Mouse (Mus musculus) lung, postnatal 4 days (tissue): Measurements from ENCODE around the gene Mad1l1.
"Not testable (repeated sequence)": the region's sequence is repeated elsewhere in the genome, so short reads cannot be mapped to it uniquely, and the experiment has no call there.

Experiments
- DNase-seq, 2 experiments: peaks; one replicate each; pipeline ENCODE4 v3.0.0; 2021

Gene Mad1l1

GRCm38 (mm10) chr5:140321042-140321755, at the start of gene Mad1l1, which contains the start of gene Nudt1:
Gene Mad1l1, minus strand, starts transcription at chr5:140321552.
Gene Nudt1, plus strand, starts transcription at chr5:140321656.
- DNase-seq: peak; percentile 96 to 97

- peak; percentile 17 to 46 for DNase-seq
Measured at GRCm38 (mm10) chr5:140370446-140371254, 49.3 kb upstream of the Mad1l1 start.

- DNase-seq: no peak
Measured at GRCm38 (mm10) chr5:140369466-140369865, 48.1 kb upstream of the Mad1l1 start.

- no peak for DNase-seq
Measured at GRCm38 (mm10) chr5:140368926-140369325, 47.6 kb upstream of the Mad1l1 start.

GRCm38 (mm10) chr5:140368126-140368525, 46.8 kb upstream of the Mad1l1 start:
- DNase-seq: not testable (repeated sequence)

- DNase-seq: no peak
Measured at GRCm38 (mm10) chr5:140364415-140364814, 43.1 kb upstream of the Mad1l1 start.

GRCm38 (mm10) chr5:140359930-140360674, 38.8 kb upstream of the Mad1l1 start:
- no peak for DNase-seq

- no peak for DNase-seq
Measured at GRCm38 (mm10) chr5:140357466-140357865, 36.1 kb upstream of the Mad1l1 start.

- no peak for DNase-seq
Measured at GRCm38 (mm10) chr5:140355934-140356333, 34.6 kb upstream of the Mad1l1 start.

- DNase-seq: no peak
Measured at GRCm38 (mm10) chr5:140352352-140352751, 31.0 kb upstream of the Mad1l1 start.

GRCm38 (mm10) chr5:140350731-140351497, 29.6 kb upstream of the Mad1l1 start:
- DNase-seq: no peak

GRCm38 (mm10) chr5:140349882-140350281, 28.5 kb upstream of the Mad1l1 start:
- no peak for DNase-seq

GRCm38 (mm10) chr5:140346050-140346449, 24.7 kb upstream of the Mad1l1 start:
- no peak for DNase-seq

GRCm38 (mm10) chr5:140345244-140345643, 23.9 kb upstream of the Mad1l1 start:
- DNase-seq: no peak

GRCm38 (mm10) chr5:140342880-140343279, 21.5 kb upstream of the Mad1l1 start:
- DNase-seq: no peak

GRCm38 (mm10) chr5:140339836-140340235, 18.5 kb upstream of the Mad1l1 start:
- peak; percentile 24 to 49 for DNase-seq

- DNase-seq: no peak
Measured at GRCm38 (mm10) chr5:140338779-140339178, 17.4 kb upstream of the Mad1l1 start.

- DNase-seq: peak in 1 of 2 experiments; percentile 49
Measured at GRCm38 (mm10) chr5:140336680-140337079, 15.3 kb upstream of the Mad1l1 start.

- DNase-seq: peak in 1 of 2 experiments; percentile 28
Measured at GRCm38 (mm10) chr5:140333631-140334030, 12.3 kb upstream of the Mad1l1 start.

GRCm38 (mm10) chr5:140332519-140332918, 11.2 kb upstream of the Mad1l1 start:
- no peak for DNase-seq

- DNase-seq: peak; percentile 88 to 89
Measured at GRCm38 (mm10) chr5:140331615-140332512, 10.5 kb upstream of the Mad1l1 start, which contains the start of gene Mrm2. Gene Mrm2, minus strand, starts transcription at chr5:140331898.
